Mouse (Mus musculus) stomach, embryonic 16.5 days (tissue): Measurements from ENCODE around the gene Susd1. TPM values are rescaled to one million over a fixed set of nuclear protein-coding genes. Genes with fewer than 3 reads are reported as not detected.

Source experiments
- ATAC-seq: fragments of 200-750 bp; cut with Nextera tagmentation; 2 replicates; pipeline ENCODE4 v1.8.0; 2017; ENCODE audit warnings: moderate number of reproducible peaks, moderate TSS enrichment; ENCODE audit not compliant: insufficient read depth, low FRiP score
- H3K27ac ChIP-seq: fragments of 300-500 bp; sonication (generic); 2 replicates; pipeline ENCODE4 v1.5.1; 2014; ENCODE audit warnings: low read length
- H3K27me3 ChIP-seq: fragments of 300-500 bp; sonication (generic); 2 replicates; pipeline ENCODE4 v1.6.1; 2014; ENCODE audit warnings: low read length, control low read depth, mixed read lengths; ENCODE audit not compliant: control insufficient read depth, insufficient read depth
- H3K36me3 ChIP-seq: fragments of 300-500 bp; sonication (generic); 2 replicates; pipeline ENCODE4 v1.6.1; 2014; ENCODE audit warnings: low read length; ENCODE audit not compliant: control insufficient read depth, insufficient read depth
- H3K4me1 ChIP-seq: fragments of 300-500 bp; sonication (generic); 2 replicates; pipeline ENCODE4 v1.6.1; 2014; ENCODE audit warnings: low read length, control low read depth, mixed read lengths; ENCODE audit not compliant: control insufficient read depth, insufficient read depth
- H3K4me2 ChIP-seq: fragments of 300-500 bp; sonication (generic); 2 replicates; pipeline ENCODE4 v1.6.1; 2014; ENCODE audit warnings: low read depth, low read length, mixed read lengths
- H3K4me3 ChIP-seq: fragments of 300-500 bp; sonication (generic); replicated peaks from 2 replicates; pipeline ENCODE4 v1.5.1; 2014; ENCODE audit warnings: mild to moderate bottlenecking, low read length
- H3K9ac ChIP-seq: fragments of 300-500 bp; sonication (generic); 2 replicates; pipeline ENCODE4 v1.6.1; 2014; ENCODE audit warnings: low read length
- H3K9me3 ChIP-seq: fragments of 300-500 bp; sonication (generic); replicated peaks from 2 replicates; pipeline ENCODE4 v1.6.1; 2016; ENCODE audit warnings: low read length, control low read depth; ENCODE audit not compliant: control insufficient read depth
- WGBS: fragments of 180-500 bp; shearing (Covaris S2); extraction: QIAGEN DNeasy Blood & Tissue Kit; methylation state at CpG from one replicate; pipeline ENCODE4 v1.1.7; 2014; 5-methylcytosine and 5-hydroxymethylcytosine counted together
- polyA plus RNA-seq: library from polyadenylated mRNA; unstranded; fragments of >200 nt; fragmentation: Nextera tagmentation; extraction: Ambion mirVana; gene quantifications from 2 replicates; pipeline ENCODE4 v1.2.1, GENCODE M21; 2015

The Susd1 gene
- polyA plus RNA-seq, 1 experiment from 2014 or later = 11.8 TPM

- H3K4me1 ChIP-seq = peaks cover 9% of the 10 kb centered on the region
- H3K9ac ChIP-seq = no peak overlapping the region
- no peaks in the 10 kb centered on the region for H3K9me3 ChIP-seq
- ATAC-seq = no peak
- no peak overlapping the region for H3K4me2 ChIP-seq
- 73% methylated on average over 12 of the region's 12 CpGs for WGBS
- H3K27me3 ChIP-seq = no peaks in the 10 kb centered on the region
- H3K27ac ChIP-seq = no peak overlapping the region
- no peak overlapping the region for H3K4me3 ChIP-seq
- H3K36me3 ChIP-seq = no peaks in the 10 kb centered on the region
Observed at GRCm38 (mm10) chr4:59321181-59322008, 117.0 kb downstream of the Susd1 start.

- Histone ChIP-seq H3K4me1 (peaks cover 12% of the 10 kb centered on the region), H3K27me3 (no peaks in the 10 kb centered on the region), H3K4me2 (no peak overlapping the region; the same call in 1 of the 2 replicates), H3K9ac (no peak overlapping the region), H3K27ac (peak overlapping the region; percentile 83), H3K9me3 (no peaks in the 10 kb centered on the region), H3K36me3 (no peaks in the 10 kb centered on the region), H3K4me3 (no peak overlapping the region)
- WGBS = 51% methylated on average over 9 of the region's 9 CpGs
- ATAC-seq = peak; percentile 65
Observed at GRCm38 (mm10) chr4:59319136-59319941, 119.1 kb downstream of the Susd1 start.

- 63% methylated on average over 6 of the region's 6 CpGs for WGBS
- peak; percentile 45; the same call in 1 of the 2 replicates for ATAC-seq
- Histone ChIP-seq H3K9ac (no peak overlapping the region), H3K4me1 (peaks cover 12% of the 10 kb centered on the region), H3K4me2 (no peak overlapping the region), H3K4me3 (no peak overlapping the region), H3K9me3 (no peaks in the 10 kb centered on the region), H3K27ac (peak overlapping the region; percentile 83), H3K36me3 (no peaks in the 10 kb centered on the region), H3K27me3 (no peaks in the 10 kb centered on the region)
Observed at GRCm38 (mm10) chr4:59318602-59319001, 119.8 kb downstream of the Susd1 start.

GRCm38 (mm10) chr4:59315553-59316405 is 122.7 kb downstream of the Susd1 start:
- peak overlapping the region; percentile 12; the same call in 1 of the 2 replicates for H3K27ac ChIP-seq

GRCm38 (mm10) chr4:59314939-59315552 is 123.4 kb downstream of the Susd1 start:
- no peaks in the 10 kb centered on the region for H3K36me3 ChIP-seq
- 38% methylated on average over 3 of the region's 3 CpGs for WGBS
- H3K4me2 ChIP-seq = no peak overlapping the region
- no peak overlapping the region for H3K4me3 ChIP-seq
- H3K27me3 ChIP-seq = no peaks in the 10 kb centered on the region
- H3K9me3 ChIP-seq = no peaks in the 10 kb centered on the region
- ATAC-seq = peak; percentile 44; the same call in 1 of the 2 replicates
- peaks cover 3% of the 10 kb centered on the region; the same call in 1 of the 2 replicates for H3K4me1 ChIP-seq
- H3K27ac ChIP-seq = peak overlapping the region; percentile 12; the same call in 1 of the 2 replicates
- no peak overlapping the region for H3K9ac ChIP-seq

More at GRCm38 (mm10) chr4:59315553-59316405, 122.7 kb downstream of the Susd1 start:
- 62% methylated on average over 15 of the region's 15 CpGs for WGBS
- ATAC-seq = peak; percentile 42; the same call in 1 of the 2 replicates
- H3K4me2 ChIP-seq = no peak overlapping the region
- no peaks in the 10 kb centered on the region for H3K9me3 ChIP-seq
- peaks cover 3% of the 10 kb centered on the region; the same call in 1 of the 2 replicates for H3K4me1 ChIP-seq
- no peak overlapping the region for H3K9ac ChIP-seq
- no peaks in the 10 kb centered on the region for H3K36me3 ChIP-seq
- no peaks in the 10 kb centered on the region for H3K27me3 ChIP-seq
- H3K4me3 ChIP-seq = no peak overlapping the region

- H3K27ac ChIP-seq = no peak overlapping the region
- 51% methylated on average over 7 of the region's 7 CpGs for WGBS
- H3K4me2 ChIP-seq = no peak overlapping the region
- no peak for ATAC-seq
- H3K9me3 ChIP-seq = no peaks in the 10 kb centered on the region
- H3K4me3 ChIP-seq = no peak overlapping the region
- H3K27me3 ChIP-seq = no peaks in the 10 kb centered on the region
- peaks cover 3% of the 10 kb centered on the region; the same call in 1 of the 2 replicates for H3K4me1 ChIP-seq
- H3K36me3 ChIP-seq = no peaks in the 10 kb centered on the region
- no peak overlapping the region for H3K9ac ChIP-seq
Observed at GRCm38 (mm10) chr4:59312945-59313344, 125.5 kb downstream of the Susd1 start.

GRCm38 (mm10) chr4:59310590-59310989 is 127.8 kb downstream of the Susd1 start:
- H3K4me2 ChIP-seq = no peak overlapping the region
- no peak overlapping the region for H3K9ac ChIP-seq
- no peaks in the 10 kb centered on the region for H3K36me3 ChIP-seq
- H3K27ac ChIP-seq = no peak overlapping the region
- no peaks in the 10 kb centered on the region for H3K9me3 ChIP-seq
- H3K4me1 ChIP-seq = peaks cover 3% of the 10 kb centered on the region; the same call in 1 of the 2 replicates
- ATAC-seq = no peak
- H3K4me3 ChIP-seq = no peak overlapping the region
- WGBS = 88% methylated on average over 9 of the region's 9 CpGs
- no peaks in the 10 kb centered on the region for H3K27me3 ChIP-seq

GRCm38 (mm10) chr4:59307841-59308589 is 130.4 kb downstream of the Susd1 start:
- Histone ChIP-seq H3K27ac (no peak overlapping the region), H3K4me1 (no peaks in the 10 kb centered on the region), H3K36me3 (no peaks in the 10 kb centered on the region), H3K27me3 (no peaks in the 10 kb centered on the region), H3K9me3 (no peaks in the 10 kb centered on the region), H3K9ac (no peak overlapping the region), H3K4me2 (no peak overlapping the region), H3K4me3 (no peak overlapping the region)
- ATAC-seq = no peak
- WGBS = 81% methylated on average over 10 of the region's 10 CpGs
